Mouse (Mus musculus): ENCODE results near the gene Srrm2.

GRCm38 (mm10) chr17:23755689-23756088, 34.6 kb upstream of the Srrm2 start:
- TF ChIP-seq POLR2A (IDR thresholded peaks at IDR 0.05; ENCODE audit: low read depth, low read length) (no peak), CTCF (IDR thresholded peaks at IDR 0.05; ENCODE audit: extremely low read depth, insufficient read depth, insufficient read length, insufficient replicate concordance) (no peak)

All from spleen, adult 2 months (tissue).